Mouse (Mus musculus): ENCODE measurements around the gene Tsen34. TPM values are rescaled to one million over a fixed set of nuclear protein-coding genes. Genes with fewer than 3 reads are reported as not detected.

The Tsen34 gene
- 247 and 254 TPM in 2 replicates for polyA plus RNA-seq (2015; fragmentation: Nextera tagmentation; extraction: Ambion mirVana)

GRCm38 (mm10) chr7:3692382-3692986 is at the start of gene Tsen34:
Gene Tsen34, plus strand, starts transcription at chr7:3692863.
- peaks cover 33% of the 10 kb centered on the region for H3K4me1 ChIP-seq
- ATAC-seq (replicated peaks) = peak; percentile 79
- under 1% methylated on average over 49 of the region's 49 CpGs for WGBS

GRCm38 (mm10) chr7:3643412-3643811 is 49.3 kb upstream of the Tsen34 start:
- Histone ChIP-seq H3K27ac (replicated peaks) (no peak overlapping the region), H3K4me3 (no peak overlapping the region), H3K36me3 (peaks cover 28% of the 10 kb centered on the region), H3K4me1 (peaks cover 31% of the 10 kb centered on the region), H3K27me3 (no peaks in the 10 kb centered on the region), H3K9me3 (no peaks in the 10 kb centered on the region), H3K9ac (replicated peaks) (no peak overlapping the region), H3K4me2 (replicated peaks) (no peak overlapping the region)
- no peak for ATAC-seq (replicated peaks)
- WGBS = 75% methylated on average over 5 of the region's 5 CpGs

More at GRCm38 (mm10) chr7:3692382-3692986, at the start of gene Tsen34:
- Histone ChIP-seq H3K9ac (replicated peaks) (peak within 1 kb of the TSS; percentile 92), H3K27me3 (no peaks in the 10 kb centered on the region), H3K9me3 (no peaks in the 10 kb centered on the region), H3K27ac (replicated peaks) (peak within 1 kb of the TSS; percentile 93), H3K4me2 (replicated peaks) (peak within 1 kb of the TSS; percentile 85), H3K4me3 (peak within 1 kb of the TSS; percentile 80), H3K36me3 (peaks cover 24% of the 10 kb centered on the region)

GRCm38 (mm10) chr7:3643843-3644242 is 48.8 kb upstream of the Tsen34 start:
- peak overlapping the region; percentile 74 for H3K4me3 ChIP-seq
- 21% methylated on average over 9 of the region's 9 CpGs for WGBS
- H3K27ac ChIP-seq (replicated peaks) = no peak overlapping the region
- no peaks in the 10 kb centered on the region for H3K27me3 ChIP-seq
- no peak for ATAC-seq (replicated peaks)
- H3K4me2 ChIP-seq (replicated peaks) = peak overlapping the region; percentile 71
- H3K9ac ChIP-seq (replicated peaks) = 0 out of 2 replicates have a peak overlapping the region, but pooled peaks have one; percentile 27
- no peaks in the 10 kb centered on the region for H3K9me3 ChIP-seq
- H3K4me1 ChIP-seq = peaks cover 35% of the 10 kb centered on the region
- H3K36me3 ChIP-seq = peaks cover 24% of the 10 kb centered on the region

GRCm38 (mm10) chr7:3644348-3644671 is 48.4 kb upstream of the Tsen34 start:
- Histone ChIP-seq H3K4me2 (replicated peaks) (peak overlapping the region; percentile 71), H3K27ac (replicated peaks) (peak overlapping the region; percentile 73), H3K9me3 (no peaks in the 10 kb centered on the region), H3K4me1 (peaks cover 40% of the 10 kb centered on the region), H3K27me3 (no peaks in the 10 kb centered on the region), H3K9ac (replicated peaks) (peak overlapping the region; percentile 27; the same call in 1 of the 2 replicates), H3K36me3 (peaks cover 21% of the 10 kb centered on the region), H3K4me3 (peak overlapping the region; percentile 74)
- under 1% methylated on average over 11 of the region's 11 CpGs for WGBS
- peak; percentile 0; the same call in 1 of the 2 replicates for ATAC-seq (replicated peaks)

- WGBS = under 1% methylated on average over 58 of the region's 58 CpGs
- Histone ChIP-seq H3K27me3 (no peaks in the 10 kb centered on the region), H3K9ac (replicated peaks) (peak within 1 kb of the TSS; percentile 93), H3K9me3 (no peaks in the 10 kb centered on the region), H3K27ac (replicated peaks) (peak within 1 kb of the TSS; percentile 98), H3K4me1 (peaks cover 40% of the 10 kb centered on the region), H3K4me3 (peak within 1 kb of the TSS; percentile 74), H3K36me3 (peaks cover 18% of the 10 kb centered on the region), H3K4me2 (replicated peaks) (peak within 1 kb of the TSS; percentile 76)
- peak; percentile 98 for ATAC-seq (replicated peaks)
Observed at GRCm38 (mm10) chr7:3644672-3645487, 47.8 kb upstream of the Tsen34 start, which contains the start of gene Cnot3. Gene Cnot3, plus strand, starts transcription at chr7:3645268.

DNA sequence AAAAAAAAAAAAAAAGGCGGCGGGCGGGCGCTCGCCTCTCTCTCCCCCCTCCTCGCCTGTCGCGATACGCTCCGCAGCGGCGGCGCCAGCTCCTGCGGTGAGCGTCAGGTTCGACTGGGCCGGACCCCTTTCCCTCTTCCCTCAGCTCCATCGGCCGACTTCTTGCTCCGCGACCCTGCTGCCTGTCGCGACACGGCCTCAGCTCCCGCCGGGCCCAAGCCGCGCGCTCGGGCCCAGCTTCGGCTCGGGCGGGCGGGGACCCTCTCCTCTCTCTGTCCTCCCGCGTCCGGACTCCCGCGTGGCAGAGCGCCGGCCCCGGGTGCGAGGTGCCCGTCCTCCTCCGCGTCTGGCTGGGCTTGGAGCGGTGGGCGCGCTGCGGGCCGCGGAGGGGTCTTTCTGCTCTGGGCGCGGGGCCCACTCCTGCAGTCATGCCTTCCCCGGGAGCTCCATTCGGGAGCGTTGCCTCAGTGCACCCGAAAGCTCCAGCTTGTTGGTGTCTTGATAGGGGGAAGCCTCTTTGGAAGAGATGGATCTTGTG is 47.1 kb upstream of the Tsen34 start:
- WGBS = under 1% methylated on average over 46 of the region's 58 CpGs
- peak overlapping the region; percentile 93 for H3K9ac ChIP-seq (replicated peaks)

DNA sequence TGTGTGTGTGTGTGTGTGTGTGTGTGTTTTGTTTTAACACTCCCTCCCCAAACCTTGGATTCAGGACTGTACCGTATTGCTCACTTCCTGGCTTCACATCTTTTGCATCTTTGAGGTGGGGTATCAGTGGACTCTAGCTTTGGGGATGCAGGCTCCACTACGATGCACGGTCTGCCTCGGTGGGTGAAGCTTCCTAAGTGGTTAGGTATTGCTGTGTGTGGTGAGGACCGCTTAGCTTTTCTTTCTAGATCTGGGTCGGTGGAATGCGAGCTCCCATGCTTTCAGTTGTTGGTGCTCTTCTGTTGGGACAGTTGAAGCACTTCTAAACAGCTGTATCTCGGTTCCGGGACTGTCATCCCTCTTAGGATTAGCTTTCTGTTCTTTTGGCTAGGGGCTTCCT is 46.5 kb upstream of the Tsen34 start:
- Histone ChIP-seq H3K9me3 (no peaks in the 10 kb centered on the region), H3K27me3 (no peaks in the 10 kb centered on the region), H3K4me2 (replicated peaks) (peak overlapping the region; percentile 76), H3K4me1 (peaks cover 40% of the 10 kb centered on the region), H3K4me3 (peak overlapping the region; percentile 74), H3K27ac (replicated peaks) (peak overlapping the region; percentile 98), H3K9ac (replicated peaks) (peak overlapping the region; percentile 93), H3K36me3 (peaks cover 19% of the 10 kb centered on the region)
- no peak for ATAC-seq (replicated peaks)
- 20% methylated on average over 9 of the region's 9 CpGs for WGBS

More for the DNA sequence above, 47.1 kb upstream of the Tsen34 start:
- Histone ChIP-seq H3K4me3 (peak overlapping the region; percentile 74), H3K4me1 (peaks cover 40% of the 10 kb centered on the region), H3K9me3 (no peaks in the 10 kb centered on the region), H3K27me3 (no peaks in the 10 kb centered on the region), H3K4me2 (replicated peaks) (peak overlapping the region; percentile 76), H3K27ac (replicated peaks) (peak overlapping the region; percentile 98), H3K36me3 (peaks cover 18% of the 10 kb centered on the region; the same call in 1 of the 2 replicates)
- peak; percentile 12 for ATAC-seq (replicated peaks)

DNA sequence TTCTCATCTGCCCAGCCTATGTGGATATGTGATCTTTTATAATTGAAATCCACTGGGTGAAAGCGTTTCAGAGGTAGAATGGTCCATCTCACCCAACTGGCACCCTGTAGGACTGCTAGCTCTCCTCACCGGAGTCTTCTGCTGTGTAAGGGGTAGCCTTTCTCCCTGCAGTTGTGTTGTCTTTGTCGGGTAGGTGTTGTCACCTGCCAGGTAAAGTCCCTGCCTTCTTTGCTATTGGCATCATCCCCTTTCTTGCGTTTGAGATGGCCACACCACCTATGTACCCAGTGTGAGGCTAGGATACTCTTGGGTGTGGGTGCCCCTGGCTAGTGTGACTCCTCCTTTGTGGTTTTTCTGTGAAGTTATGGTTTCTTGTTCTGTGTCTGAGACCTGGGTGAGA is 46.0 kb upstream of the Tsen34 start:
- Histone ChIP-seq H3K27me3 (no peaks in the 10 kb centered on the region), H3K9ac (replicated peaks) (peak overlapping the region; percentile 93), H3K9me3 (no peaks in the 10 kb centered on the region), H3K4me1 (peaks cover 40% of the 10 kb centered on the region), H3K27ac (replicated peaks) (0 out of 2 replicates have a peak overlapping the region, but pooled peaks have one; percentile 98), H3K36me3 (peaks cover 20% of the 10 kb centered on the region), H3K4me3 (peak overlapping the region; percentile 74), H3K4me2 (replicated peaks) (peak overlapping the region; percentile 76)
- WGBS = 72% methylated on average over 4 of the region's 4 CpGs
- ATAC-seq (replicated peaks) = no peak

DNA sequence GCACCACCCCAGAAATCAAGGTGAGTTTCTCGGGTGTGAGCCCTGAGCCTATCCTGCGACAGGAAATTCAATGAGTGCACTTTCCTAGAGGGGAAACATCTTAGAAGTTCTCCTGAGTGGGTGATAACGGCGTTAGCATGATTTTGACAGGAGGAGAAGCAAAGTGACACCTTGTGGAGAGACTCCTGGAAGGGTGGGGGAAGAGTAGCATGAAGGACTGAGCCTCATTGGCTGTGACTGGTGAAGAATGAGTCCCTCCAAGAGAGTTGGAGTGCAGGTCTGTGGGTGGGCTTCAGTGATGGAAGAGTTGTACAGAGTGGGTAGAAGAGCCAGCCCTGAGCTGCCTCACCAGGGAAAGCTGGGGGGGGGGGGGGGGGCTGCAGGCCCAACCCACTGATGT is 35.7 kb upstream of the Tsen34 start:
- Histone ChIP-seq H3K4me1 (no peaks in the 10 kb centered on the region), H3K4me2 (replicated peaks) (no peak overlapping the region), H3K9ac (replicated peaks) (no peak overlapping the region), H3K27me3 (no peaks in the 10 kb centered on the region), H3K27ac (replicated peaks) (no peak overlapping the region), H3K9me3 (no peaks in the 10 kb centered on the region), H3K4me3 (no peak overlapping the region), H3K36me3 (peaks cover 99% of the 10 kb centered on the region)
- no peak; the same call in 1 of the 2 replicates for ATAC-seq (replicated peaks)
- WGBS = 90% methylated on average over 4 of the region's 4 CpGs

DNA sequence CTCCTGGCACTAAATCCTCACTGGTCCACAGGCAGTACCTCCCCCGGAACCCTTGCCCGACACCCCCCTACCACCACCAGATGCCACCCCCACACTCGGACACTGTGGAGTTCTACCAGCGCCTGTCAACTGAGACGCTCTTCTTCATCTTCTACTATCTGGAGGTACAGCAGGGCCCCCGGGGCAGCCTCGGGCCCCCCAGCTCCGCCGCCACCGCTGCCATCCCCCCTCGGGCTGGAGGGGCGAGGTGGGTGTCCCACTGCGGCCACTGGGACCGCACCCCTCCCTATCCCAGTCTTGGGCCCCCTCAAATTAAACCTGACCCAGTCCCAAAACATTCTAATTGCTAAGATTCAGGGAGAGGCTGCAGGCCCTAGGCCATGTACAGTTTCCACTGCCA is 34.1 kb upstream of the Tsen34 start:
- H3K4me3 ChIP-seq = no peak overlapping the region
- H3K4me2 ChIP-seq (replicated peaks) = no peak overlapping the region
- H3K9me3 ChIP-seq = no peaks in the 10 kb centered on the region
- ATAC-seq (replicated peaks) = no peak
- H3K27ac ChIP-seq (replicated peaks) = no peak overlapping the region
- no peak overlapping the region for H3K9ac ChIP-seq (replicated peaks)
- H3K36me3 ChIP-seq = peaks cover 93% of the 10 kb centered on the region
- no peaks in the 10 kb centered on the region for H3K27me3 ChIP-seq
- WGBS = 98% methylated on average over 14 of the region's 14 CpGs
- peaks cover 2% of the 10 kb centered on the region for H3K4me1 ChIP-seq

- H3K4me1 ChIP-seq = peaks cover 19% of the 10 kb centered on the region
- ATAC-seq (replicated peaks) = peak; percentile 25
- H3K9me3 ChIP-seq = no peaks in the 10 kb centered on the region
- peaks cover 32% of the 10 kb centered on the region for H3K36me3 ChIP-seq
- H3K9ac ChIP-seq (replicated peaks) = peak overlapping the region; percentile 56
- 27% methylated on average over 15 of the region's 15 CpGs for WGBS
- H3K4me2 ChIP-seq (replicated peaks) = peak overlapping the region; percentile 68
- no peaks in the 10 kb centered on the region for H3K27me3 ChIP-seq
- H3K4me3 ChIP-seq = peak overlapping the region; percentile 67
- H3K27ac ChIP-seq (replicated peaks) = peak overlapping the region; percentile 76
Observed at GRCm38 (mm10) chr7:3664524-3665214, 28.0 kb upstream of the Tsen34 start.
